Mouse (Mus musculus): ENCODE measurements at regions not wholly inside any gene's neighbourhood (a gene's known extent, or its start where the extent isn't known, plus 50 kb on each side); places are given as distances from the start of the nearest gene placed in this dataset.

- no peak for DNase-seq (ENCODE audit: low read depth, low spot score)
- in situ Hi-C loops (cut with MboI; ENCODE audit: low sequenced_read_pairs in 2 of 2, unreplicated experiment in 2 of 2) = no loop called here
These were observed 329.2 kb upstream of the Nr5a2 start for GRCm38 (mm10) chr1:137289456-137289855.

GRCm38 (mm10) chr1:137283291-137283690 lies 323.0 kb upstream of the Nr5a2 start:
- Histone ChIP-seq H3K36me3 (ENCODE audit: control insufficient read depth, insufficient read depth, low read length, poor library complexity, severe bottlenecking) (no peaks in the 10 kb centered on the region), H3K9ac (ENCODE audit: insufficient read depth, low read depth, low read length, poor library complexity, severe bottlenecking) (no peak overlapping the region), H3K4me3 (ENCODE audit: insufficient read depth in 1 of 2, low read depth in 1 of 2, low read length in 2 of 2, poor library complexity in 1 of 2, severe bottlenecking in 1 of 2) (no peak overlapping the region), H3K9me3 (ENCODE audit: control insufficient read depth, insufficient read depth, low read depth, low read length) (peaks cover 10% of the 10 kb centered on the region), H3K27ac (ENCODE audit: insufficient read depth, low read depth, low read length, poor library complexity, severe bottlenecking) (no peak overlapping the region), H3K4me1 (ENCODE audit: control insufficient read depth in 2 of 2, insufficient read depth in 2 of 2, low read length in 2 of 2, poor library complexity in 1 of 2) (no peaks in the 10 kb centered on the region)
- TF ChIP-seq ZNF384 (IDR thresholded peaks at IDR 0.05; ENCODE audit: low read depth, low read length) = no peak
- no peak for TF ChIP-seq MAFK (IDR thresholded peaks at IDR 0.05; ENCODE audit: insufficient read depth, low read depth, low read length)
- TF ChIP-seq CHD2 (IDR thresholded peaks at IDR 0.05; ENCODE audit: low read depth, low read length) = no peak
- TF ChIP-seq HCFC1 (IDR thresholded peaks at IDR 0.05; ENCODE audit: borderline replicate concordance, insufficient read depth, low read length) = no peak
- no peak for TF ChIP-seq ZC3H11A (IDR thresholded peaks at IDR 0.05; ENCODE audit: borderline replicate concordance, low read depth, low read length)
- in situ Hi-C loops (cut with MboI; ENCODE audit: low sequenced_read_pairs in 2 of 2, unreplicated experiment in 2 of 2) = no loop called here
- DNase-seq (ENCODE audit: low read depth, low spot score) = no peak

More at GRCm38 (mm10) chr1:137289456-137289855, 329.2 kb upstream of the Nr5a2 start:
- no peak for TF ChIP-seq CHD2 (IDR thresholded peaks at IDR 0.05; ENCODE audit: low read depth, low read length)
- no peak for TF ChIP-seq HCFC1 (IDR thresholded peaks at IDR 0.05; ENCODE audit: borderline replicate concordance, insufficient read depth, low read length)
- TF ChIP-seq ZNF384 (IDR thresholded peaks at IDR 0.05; ENCODE audit: low read depth, low read length) = no peak
- TF ChIP-seq ZC3H11A (IDR thresholded peaks at IDR 0.05; ENCODE audit: borderline replicate concordance, low read depth, low read length) = no peak
- TF ChIP-seq MAFK (IDR thresholded peaks at IDR 0.05; ENCODE audit: insufficient read depth, low read depth, low read length) = no peak
- no peak overlapping the region for H3K27ac ChIP-seq (ENCODE audit: insufficient read depth, low read depth, low read length, poor library complexity, severe bottlenecking)
- no peak overlapping the region for H3K9ac ChIP-seq (ENCODE audit: insufficient read depth, low read depth, low read length, poor library complexity, severe bottlenecking)
- H3K36me3 ChIP-seq (ENCODE audit: control insufficient read depth, insufficient read depth, low read length, poor library complexity, severe bottlenecking) = no peaks in the 10 kb centered on the region
- H3K9me3 ChIP-seq (ENCODE audit: control insufficient read depth, insufficient read depth, low read depth, low read length) = no peaks in the 10 kb centered on the region
- H3K4me3 ChIP-seq (ENCODE audit: insufficient read depth in 1 of 2, low read depth in 1 of 2, low read length in 2 of 2, poor library complexity in 1 of 2, severe bottlenecking in 1 of 2) = no peak overlapping the region
- H3K4me1 ChIP-seq (ENCODE audit: control insufficient read depth in 2 of 2, insufficient read depth in 2 of 2, low read length in 2 of 2, poor library complexity in 1 of 2) = 0 out of 4 replicates have a peak, but pooled peaks cover 0 to 4% of the 10 kb centered on the region in 2 experiments

GRCm38 (mm10) chr1:137282457-137282856 lies 322.2 kb upstream of the Nr5a2 start:
- no peak overlapping the region for H3K9ac ChIP-seq (ENCODE audit: insufficient read depth, low read depth, low read length, poor library complexity, severe bottlenecking)
- no peak overlapping the region for H3K27ac ChIP-seq (ENCODE audit: insufficient read depth, low read depth, low read length, poor library complexity, severe bottlenecking)
- H3K9me3 ChIP-seq (ENCODE audit: control insufficient read depth, insufficient read depth, low read depth, low read length) = peaks cover 10% of the 10 kb centered on the region
- H3K36me3 ChIP-seq (ENCODE audit: control insufficient read depth, insufficient read depth, low read length, poor library complexity, severe bottlenecking) = no peaks in the 10 kb centered on the region
- no peaks in the 10 kb centered on the region for H3K4me1 ChIP-seq (ENCODE audit: control insufficient read depth in 2 of 2, insufficient read depth in 2 of 2, low read length in 2 of 2, poor library complexity in 1 of 2)
- in situ Hi-C loops (cut with MboI; ENCODE audit: low sequenced_read_pairs in 2 of 2, unreplicated experiment in 2 of 2) = no loop called here
- DNase-seq (ENCODE audit: low read depth, low spot score) = no peak
- TF ChIP-seq CHD2 (IDR thresholded peaks at IDR 0.05; ENCODE audit: low read depth, low read length) = no peak
- no peak for TF ChIP-seq HCFC1 (IDR thresholded peaks at IDR 0.05; ENCODE audit: borderline replicate concordance, insufficient read depth, low read length)
- TF ChIP-seq MAFK (IDR thresholded peaks at IDR 0.05; ENCODE audit: insufficient read depth, low read depth, low read length) = no peak
- TF ChIP-seq ZC3H11A (IDR thresholded peaks at IDR 0.05; ENCODE audit: borderline replicate concordance, low read depth, low read length) = no peak
- no peak for TF ChIP-seq ZNF384 (IDR thresholded peaks at IDR 0.05; ENCODE audit: low read depth, low read length)
- H3K4me3 ChIP-seq (ENCODE audit: insufficient read depth in 1 of 2, low read depth in 1 of 2, low read length in 2 of 2, poor library complexity in 1 of 2, severe bottlenecking in 1 of 2) = no peak overlapping the region

- TF ChIP-seq ZNF384 (IDR thresholded peaks at IDR 0.05; ENCODE audit: low read depth, low read length) (no peak), MAFK (IDR thresholded peaks at IDR 0.05; ENCODE audit: insufficient read depth, low read depth, low read length) (no peak), CHD2 (IDR thresholded peaks at IDR 0.05; ENCODE audit: low read depth, low read length) (no peak), HCFC1 (IDR thresholded peaks at IDR 0.05; ENCODE audit: borderline replicate concordance, insufficient read depth, low read length) (no peak), ZC3H11A (IDR thresholded peaks at IDR 0.05; ENCODE audit: borderline replicate concordance, low read depth, low read length) (no peak)
- no peak overlapping the region for H3K4me3 ChIP-seq (ENCODE audit: insufficient read depth in 1 of 2, low read depth in 1 of 2, low read length in 2 of 2, poor library complexity in 1 of 2, severe bottlenecking in 1 of 2)
- H3K36me3 ChIP-seq (ENCODE audit: control insufficient read depth, insufficient read depth, low read length, poor library complexity, severe bottlenecking) = no peaks in the 10 kb centered on the region
These were observed 320.4 kb upstream of the Nr5a2 start for GRCm38 (mm10) chr1:137280391-137281386.

More at GRCm38 (mm10) chr1:137280391-137281386, 320.4 kb upstream of the Nr5a2 start:
- H3K27ac ChIP-seq (ENCODE audit: insufficient read depth, low read depth, low read length, poor library complexity, severe bottlenecking) = no peak overlapping the region
- peaks cover 10% of the 10 kb centered on the region for H3K9me3 ChIP-seq (ENCODE audit: control insufficient read depth, insufficient read depth, low read depth, low read length)
- in situ Hi-C loops (cut with MboI; ENCODE audit: low sequenced_read_pairs in 2 of 2, unreplicated experiment in 2 of 2) = no loop called here
- no peak overlapping the region for H3K9ac ChIP-seq (ENCODE audit: insufficient read depth, low read depth, low read length, poor library complexity, severe bottlenecking)
- H3K4me1 ChIP-seq (ENCODE audit: control insufficient read depth in 2 of 2, insufficient read depth in 2 of 2, low read length in 2 of 2, poor library complexity in 1 of 2) = no peaks in the 10 kb centered on the region
- no peak for DNase-seq (ENCODE audit: low read depth, low spot score)

All from ES-E14 (cell line).